Mouse (Mus musculus) stomach, embryonic 16.5 days (tissue): Measurements from ENCODE around the gene Ctbp2. TPM values are rescaled to one million over a fixed set of nuclear protein-coding genes. Genes with fewer than 3 reads are reported as not detected.

Experiments used
- ATAC-seq: fragments of 200-750 bp; cut with Nextera tagmentation; 2 replicates; pipeline ENCODE4 v1.8.0; 2017; ENCODE audit warnings: moderate number of reproducible peaks, moderate TSS enrichment; ENCODE audit not compliant: insufficient read depth, low FRiP score
- H3K27ac ChIP-seq: fragments of 300-500 bp; sonication (generic); 2 replicates; pipeline ENCODE4 v1.5.1; 2014; ENCODE audit warnings: low read length
- H3K27me3 ChIP-seq: fragments of 300-500 bp; sonication (generic); 2 replicates; pipeline ENCODE4 v1.6.1; 2014; ENCODE audit warnings: low read length, control low read depth, mixed read lengths; ENCODE audit not compliant: control insufficient read depth, insufficient read depth
- H3K36me3 ChIP-seq: fragments of 300-500 bp; sonication (generic); 2 replicates; pipeline ENCODE4 v1.6.1; 2014; ENCODE audit warnings: low read length; ENCODE audit not compliant: control insufficient read depth, insufficient read depth
- H3K4me1 ChIP-seq: fragments of 300-500 bp; sonication (generic); 2 replicates; pipeline ENCODE4 v1.6.1; 2014; ENCODE audit warnings: low read length, control low read depth, mixed read lengths; ENCODE audit not compliant: control insufficient read depth, insufficient read depth
- H3K4me2 ChIP-seq: fragments of 300-500 bp; sonication (generic); 2 replicates; pipeline ENCODE4 v1.6.1; 2014; ENCODE audit warnings: low read depth, low read length, mixed read lengths
- H3K4me3 ChIP-seq: fragments of 300-500 bp; sonication (generic); replicated peaks from 2 replicates; pipeline ENCODE4 v1.5.1; 2014; ENCODE audit warnings: mild to moderate bottlenecking, low read length
- H3K9ac ChIP-seq: fragments of 300-500 bp; sonication (generic); 2 replicates; pipeline ENCODE4 v1.6.1; 2014; ENCODE audit warnings: low read length
- H3K9me3 ChIP-seq: fragments of 300-500 bp; sonication (generic); replicated peaks from 2 replicates; pipeline ENCODE4 v1.6.1; 2016; ENCODE audit warnings: low read length, control low read depth; ENCODE audit not compliant: control insufficient read depth
- WGBS: fragments of 180-500 bp; shearing (Covaris S2); extraction: QIAGEN DNeasy Blood & Tissue Kit; methylation state at CpG from one replicate; pipeline ENCODE4 v1.1.7; 2014; 5-methylcytosine and 5-hydroxymethylcytosine counted together
- polyA plus RNA-seq: library from polyadenylated mRNA; unstranded; fragments of >200 nt; fragmentation: Nextera tagmentation; extraction: Ambion mirVana; gene quantifications from 2 replicates; pipeline ENCODE4 v1.2.1, GENCODE M21; 2015

Ctbp2 gene
- polyA plus RNA-seq, 1 experiment from 2014 or later = 72.6 TPM

GRCm38 (mm10) chr7:133047287-133047686, 76.9 kb downstream of the Ctbp2 start:
- peaks cover 39% of the 10 kb centered on the region for H3K4me1 ChIP-seq
- no peak for ATAC-seq
- 61% methylated on average over 4 of the region's 4 CpGs for WGBS

GRCm38 (mm10) chr7:133044721-133045120, 79.4 kb downstream of the Ctbp2 start:
- H3K27me3 ChIP-seq = no peaks in the 10 kb centered on the region
- no peaks in the 10 kb centered on the region for H3K9me3 ChIP-seq
- no peak overlapping the region for H3K4me3 ChIP-seq
- H3K9ac ChIP-seq = no peak overlapping the region
- ATAC-seq = no peak
- H3K4me1 ChIP-seq = peaks cover 61% of the 10 kb centered on the region
- no peaks in the 10 kb centered on the region for H3K36me3 ChIP-seq
- H3K4me2 ChIP-seq = no peak overlapping the region
- WGBS = 49% methylated on average over 4 of the region's 4 CpGs
- peak overlapping the region; percentile 12; the same call in 1 of the 2 replicates for H3K27ac ChIP-seq

More at GRCm38 (mm10) chr7:133047287-133047686, 76.9 kb downstream of the Ctbp2 start:
- H3K4me3 ChIP-seq = no peak overlapping the region
- no peak overlapping the region for H3K4me2 ChIP-seq
- H3K36me3 ChIP-seq = no peaks in the 10 kb centered on the region
- no peaks in the 10 kb centered on the region for H3K27me3 ChIP-seq
- H3K9me3 ChIP-seq = no peaks in the 10 kb centered on the region
- no peak overlapping the region for H3K27ac ChIP-seq
- H3K9ac ChIP-seq = no peak overlapping the region

DNA sequence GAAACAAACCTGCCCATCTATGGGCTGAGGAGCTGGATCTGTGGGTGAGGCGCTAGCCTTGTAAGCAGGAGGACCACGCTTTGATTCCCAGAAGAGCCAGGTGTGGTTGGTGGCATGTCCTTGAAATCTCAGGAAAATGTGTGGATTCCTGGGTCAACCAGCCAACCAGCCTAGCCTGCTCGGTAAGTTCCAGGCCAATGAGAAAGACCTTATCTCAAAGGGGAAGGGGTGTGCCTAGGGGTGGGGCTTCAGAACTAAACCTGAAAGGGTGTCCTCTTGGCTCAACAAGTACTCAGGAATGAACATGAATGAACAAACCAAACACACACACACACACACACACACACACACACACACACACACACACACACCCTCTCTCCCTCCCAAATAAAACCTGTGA, 82.4 kb downstream of the Ctbp2 start:
- Histone ChIP-seq H3K27me3 (no peaks in the 10 kb centered on the region), H3K4me1 (peaks cover 64% of the 10 kb centered on the region), H3K9me3 (no peaks in the 10 kb centered on the region), H3K27ac (peak overlapping the region; percentile 83), H3K4me3 (no peak overlapping the region), H3K4me2 (peak overlapping the region; percentile 30; the same call in 1 of the 2 replicates), H3K9ac (no peak overlapping the region), H3K36me3 (no peaks in the 10 kb centered on the region)
- 55% methylated on average over 3 of the region's 3 CpGs for WGBS
- ATAC-seq = peak; percentile 86

DNA sequence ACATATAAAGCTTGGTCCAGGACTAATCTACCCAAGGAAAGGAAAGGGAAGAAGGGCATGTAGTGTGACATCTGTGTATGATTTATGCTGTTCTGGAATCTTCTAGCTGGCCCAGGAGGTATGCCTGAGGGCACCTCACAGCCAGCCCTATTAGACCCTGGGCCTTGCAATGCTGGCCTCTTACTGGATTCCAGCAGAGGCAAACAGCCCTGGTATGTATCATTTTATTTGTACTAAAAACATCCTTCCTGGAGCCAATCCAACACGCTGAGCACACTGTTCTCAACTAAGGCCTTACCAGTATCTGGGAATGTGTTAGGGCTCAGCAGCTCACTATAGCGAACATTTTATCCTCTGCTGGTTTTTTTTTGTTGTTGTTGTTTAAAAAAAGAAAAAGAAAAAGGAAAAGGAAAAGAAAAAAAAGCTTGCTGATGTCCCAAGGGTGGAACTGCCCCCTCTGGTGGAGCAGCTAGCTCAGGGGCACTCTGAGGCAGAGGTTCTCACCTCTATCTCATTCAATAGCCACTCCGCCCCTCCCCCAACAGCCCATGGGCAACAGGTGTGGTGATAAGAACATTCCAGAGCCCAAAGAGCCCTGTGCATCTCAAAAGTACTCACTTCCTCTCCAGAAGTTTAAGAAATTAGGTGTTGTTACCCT, 83.3 kb downstream of the Ctbp2 start:
- no peak overlapping the region for H3K9ac ChIP-seq

GRCm38 (mm10) chr7:133039556-133040255, 84.4 kb downstream of the Ctbp2 start:
- no peak overlapping the region for H3K9ac ChIP-seq
- no peaks in the 10 kb centered on the region for H3K9me3 ChIP-seq
- no peak for ATAC-seq
- H3K36me3 ChIP-seq = no peaks in the 10 kb centered on the region
- H3K4me3 ChIP-seq = no peak overlapping the region
- H3K27me3 ChIP-seq = no peaks in the 10 kb centered on the region
- no peak overlapping the region for H3K4me2 ChIP-seq
- peak overlapping the region; percentile 83; the same call in 1 of the 2 replicates for H3K27ac ChIP-seq
- 69% methylated on average over 3 of the region's 3 CpGs for WGBS
- H3K4me1 ChIP-seq = peaks cover 70% of the 10 kb centered on the region

More for the DNA sequence above, 83.3 kb downstream of the Ctbp2 start:
- no peaks in the 10 kb centered on the region for H3K36me3 ChIP-seq
- peak overlapping the region; percentile 83 for H3K27ac ChIP-seq
- H3K27me3 ChIP-seq = no peaks in the 10 kb centered on the region
- no peak for ATAC-seq
- H3K4me1 ChIP-seq = peaks cover 67% of the 10 kb centered on the region
- H3K9me3 ChIP-seq = no peaks in the 10 kb centered on the region
- WGBS = 66% methylated on average over 3 of the region's 3 CpGs
- H3K4me3 ChIP-seq = no peak overlapping the region
- peak overlapping the region; percentile 30; the same call in 1 of the 2 replicates for H3K4me2 ChIP-seq

DNA sequence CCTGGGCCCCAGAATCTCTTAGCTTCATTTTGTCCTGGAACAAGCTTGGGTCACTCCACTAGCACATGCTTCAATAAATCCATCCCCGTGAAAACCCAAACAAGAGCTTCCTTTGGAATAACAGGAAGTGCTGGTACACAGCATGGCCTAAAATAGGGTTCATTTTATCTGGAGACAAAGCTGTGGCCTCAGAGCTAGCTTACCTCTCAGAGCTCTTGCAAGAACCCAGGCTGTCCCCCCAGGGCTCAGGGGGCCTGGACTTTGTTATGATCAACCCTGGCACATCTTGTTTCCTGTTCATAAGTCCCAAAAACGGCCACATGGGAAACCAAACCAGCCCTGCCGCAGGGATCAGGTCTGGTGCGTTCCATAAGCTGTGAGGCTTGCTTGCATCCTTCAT, 86.5 kb downstream of the Ctbp2 start:
- peak overlapping the region; percentile 78 for H3K27ac ChIP-seq
- H3K27me3 ChIP-seq = no peaks in the 10 kb centered on the region
- H3K9me3 ChIP-seq = no peaks in the 10 kb centered on the region
- peaks cover 79% of the 10 kb centered on the region for H3K4me1 ChIP-seq
- H3K4me2 ChIP-seq = 0 out of 2 replicates have a peak overlapping the region, but pooled peaks have one; percentile 9
- H3K4me3 ChIP-seq = no peak overlapping the region
- H3K9ac ChIP-seq = no peak overlapping the region
- ATAC-seq = no peak
- no peaks in the 10 kb centered on the region for H3K36me3 ChIP-seq
- WGBS = 39% methylated on average over 4 of the region's 4 CpGs

DNA sequence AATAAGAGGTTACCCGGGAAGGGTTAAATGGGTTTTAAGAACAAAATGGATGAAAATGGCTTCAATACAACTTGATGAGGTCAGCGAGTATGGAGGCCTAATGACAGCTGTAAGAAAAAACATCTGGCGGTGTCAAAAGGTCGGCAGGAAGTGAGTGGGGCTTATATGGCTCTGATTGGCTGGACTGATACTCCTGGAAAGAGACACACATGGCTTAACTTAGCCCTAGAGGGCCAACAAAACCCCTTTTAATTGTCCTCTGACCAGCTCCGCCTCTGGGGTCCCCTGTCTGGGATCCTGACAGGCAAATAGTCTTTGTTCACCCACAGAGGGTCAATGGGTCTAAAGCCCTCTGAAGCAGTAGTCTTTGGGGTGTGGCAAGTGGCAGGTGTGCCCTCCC, 86.9 kb downstream of the Ctbp2 start:
- Histone ChIP-seq H3K4me1 (peaks cover 75% of the 10 kb centered on the region), H3K9me3 (no peaks in the 10 kb centered on the region), H3K4me3 (no peak overlapping the region), H3K27me3 (no peaks in the 10 kb centered on the region), H3K27ac (peak overlapping the region; percentile 78), H3K36me3 (no peaks in the 10 kb centered on the region), H3K9ac (no peak overlapping the region), H3K4me2 (0 out of 2 replicates have a peak overlapping the region, but pooled peaks have one; percentile 9)
- peak; percentile 44; the same call in 1 of the 2 replicates for ATAC-seq
- 45% methylated on average over 5 of the region's 5 CpGs for WGBS

DNA sequence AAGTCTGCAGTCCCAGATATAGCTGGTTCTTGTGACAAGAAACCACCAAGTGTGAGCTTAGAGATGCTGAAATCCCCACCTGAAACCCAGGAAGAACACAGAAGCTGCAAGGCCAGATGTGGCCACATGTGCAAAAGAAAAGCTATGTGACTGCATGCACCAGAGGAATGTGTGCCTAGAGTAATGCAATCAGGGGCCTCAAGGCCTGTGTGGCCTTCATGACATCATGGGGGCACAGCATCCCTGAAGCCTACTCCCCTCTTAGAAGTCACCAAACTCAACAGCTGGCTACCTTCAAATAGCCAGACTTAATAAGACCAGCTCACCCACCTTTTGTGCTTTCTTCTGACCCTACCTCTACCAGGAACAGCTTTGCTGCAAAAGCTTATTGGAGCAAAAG, 88.3 kb downstream of the Ctbp2 start:
- Histone ChIP-seq H3K4me2 (no peak overlapping the region), H3K4me3 (no peak overlapping the region), H3K27me3 (no peaks in the 10 kb centered on the region), H3K36me3 (no peaks in the 10 kb centered on the region), H3K9me3 (no peaks in the 10 kb centered on the region), H3K4me1 (peaks cover 63% of the 10 kb centered on the region), H3K9ac (no peak overlapping the region), H3K27ac (no peak overlapping the region)
- ATAC-seq = no peak

DNA sequence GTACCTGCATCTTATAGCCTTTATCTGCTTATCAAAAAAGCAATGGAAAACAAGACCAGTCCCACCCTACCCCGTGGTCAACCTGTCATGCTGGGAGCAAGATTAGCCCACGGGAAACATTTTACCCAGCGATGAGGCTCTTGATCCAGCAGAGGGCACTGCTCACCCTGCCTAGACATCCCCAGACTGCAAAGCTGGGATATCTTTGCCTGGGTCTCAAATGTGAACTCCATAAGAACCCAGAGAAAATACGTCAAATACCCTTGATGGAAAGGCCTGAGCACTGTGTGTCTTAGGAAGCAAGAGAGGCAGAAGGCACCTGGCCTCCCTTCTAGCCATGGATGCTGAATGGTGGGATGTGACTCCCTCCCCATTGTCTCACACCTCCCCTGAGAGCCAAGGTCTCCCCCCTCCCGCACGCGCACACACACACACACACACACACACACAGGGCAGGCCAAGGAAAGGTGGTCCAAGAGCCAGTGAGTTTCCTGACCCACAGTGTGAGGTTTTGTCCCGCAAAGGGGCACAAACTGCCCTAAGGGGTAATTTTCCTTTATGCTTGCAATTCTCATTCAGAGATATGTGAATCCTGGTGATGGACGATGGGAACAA, 91.5 kb downstream of the Ctbp2 start:
- Histone ChIP-seq H3K36me3 (no peaks in the 10 kb centered on the region), H3K4me2 (no peak overlapping the region), H3K9me3 (no peaks in the 10 kb centered on the region), H3K9ac (no peak overlapping the region), H3K27me3 (no peaks in the 10 kb centered on the region), H3K4me1 (peaks cover 58% of the 10 kb centered on the region), H3K4me3 (no peak overlapping the region), H3K27ac (no peak overlapping the region)
- peak; percentile 51; the same call in 1 of the 2 replicates for ATAC-seq
- 44% methylated on average over 9 of the region's 9 CpGs for whole genome bisulfite sequencing
